Mouse (Mus musculus) c-Kit-negative CD71-positive TER-119-positive erythroid progenitor cells, embryonic 14.5 days (primary cell): ENCODE data around the gene Crocc.

Source experiments
- DNase-seq: peaks from one replicate; pipeline ENCODE4 v3.0.0-alpha.2; 2013; ENCODE audit warnings: low read depth, low spot score

The Crocc gene

GRCm38 (mm10) chr4:141020811-141021613 is 39.3 kb downstream of the Crocc start:
- DNase-seq: no peak

DNA sequence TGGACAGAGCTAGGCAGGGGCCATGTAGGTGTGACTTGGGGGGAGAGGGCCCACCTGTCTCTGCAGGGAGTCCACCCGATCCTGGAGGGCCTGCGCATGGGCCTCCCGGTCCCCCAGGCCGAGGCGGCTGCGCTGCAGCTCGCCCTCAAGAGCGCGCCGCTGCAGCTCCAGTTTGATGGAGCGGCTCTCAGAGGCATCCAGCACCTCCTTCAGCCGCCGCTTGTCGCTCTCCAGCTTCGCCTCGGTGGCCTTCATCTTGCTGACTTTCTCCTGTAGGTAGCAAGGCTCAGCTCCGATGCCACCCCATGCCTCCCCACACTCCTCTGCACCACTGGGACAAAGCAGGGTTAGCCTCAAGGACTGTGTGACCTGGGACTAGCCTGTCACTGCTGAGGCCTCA is 40.1 kb downstream of the Crocc start:
- DNase-seq: no peak

- DNase-seq: no peak
Measured at GRCm38 (mm10) chr4:141017657-141018436, 42.5 kb downstream of the Crocc start.

DNA sequence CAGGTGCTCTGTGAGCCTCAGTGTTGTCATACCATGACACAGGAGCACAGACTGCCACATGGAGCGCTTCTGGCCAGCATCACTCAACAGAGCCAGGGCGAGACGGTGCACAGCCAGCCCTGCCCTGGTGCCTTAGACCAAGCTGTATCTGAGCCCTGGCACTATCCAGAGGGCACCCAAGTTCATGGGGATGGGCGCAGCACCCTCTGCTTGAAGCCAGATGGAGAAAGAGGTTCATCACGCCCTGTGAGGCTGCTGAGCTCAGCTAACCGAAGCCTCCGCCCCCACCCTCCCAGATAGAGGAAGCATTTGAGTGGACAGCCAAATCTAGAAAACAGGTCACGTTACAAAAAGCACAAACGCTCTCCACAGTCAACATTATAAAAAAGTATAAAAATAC is 44.0 kb downstream of the Crocc start:
- DNase-seq: no peak

GRCm38 (mm10) chr4:141015356-141015755 is 45.0 kb downstream of the Crocc start:
- no peak for DNase-seq

DNA sequence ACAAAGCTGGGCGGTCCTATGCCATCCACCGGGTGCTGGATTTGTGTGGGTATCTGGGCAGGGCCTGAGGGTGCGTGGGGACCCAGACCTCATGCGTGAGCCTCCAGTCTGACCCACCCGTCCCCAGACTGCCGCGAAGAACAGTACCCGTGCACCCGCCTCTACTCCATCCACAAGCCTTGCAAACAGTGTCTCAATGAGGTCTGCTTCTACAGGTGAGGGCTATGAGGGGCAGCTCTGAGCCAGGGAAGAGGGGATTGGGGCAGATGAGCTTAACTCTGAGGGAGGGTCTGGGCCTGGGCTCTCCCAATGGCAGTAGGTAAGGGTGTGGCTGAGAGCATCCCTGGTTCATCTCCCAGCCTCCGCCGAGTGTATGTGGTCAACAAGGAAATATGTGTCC is 45.5 kb downstream of the Crocc start:
- DNase-seq: no peak

DNA sequence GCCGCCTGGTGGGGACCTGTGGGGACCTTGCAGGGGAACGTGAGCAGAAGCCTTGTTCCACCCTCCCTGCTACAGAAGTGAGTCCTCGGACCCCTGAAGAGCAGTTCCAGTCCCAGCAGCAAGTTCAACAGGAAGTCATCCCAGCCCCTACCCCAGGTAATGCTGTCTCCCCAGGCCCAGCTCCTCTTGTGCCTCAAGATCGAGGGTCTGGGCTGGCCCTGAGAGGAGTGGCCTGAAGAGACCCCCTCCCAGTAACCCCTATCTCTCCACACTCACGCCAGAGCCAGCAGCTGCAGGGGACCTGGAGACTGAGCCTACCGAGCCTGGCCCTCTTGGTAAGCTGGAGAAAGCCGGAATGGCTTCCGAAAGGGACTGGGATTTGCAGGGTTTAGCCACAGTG is 46.2 kb downstream of the Crocc start:
- DNase-seq: no peak

- DNase-seq: no peak
Measured at GRCm38 (mm10) chr4:141012558-141012957, 47.8 kb downstream of the Crocc start.

DNA sequence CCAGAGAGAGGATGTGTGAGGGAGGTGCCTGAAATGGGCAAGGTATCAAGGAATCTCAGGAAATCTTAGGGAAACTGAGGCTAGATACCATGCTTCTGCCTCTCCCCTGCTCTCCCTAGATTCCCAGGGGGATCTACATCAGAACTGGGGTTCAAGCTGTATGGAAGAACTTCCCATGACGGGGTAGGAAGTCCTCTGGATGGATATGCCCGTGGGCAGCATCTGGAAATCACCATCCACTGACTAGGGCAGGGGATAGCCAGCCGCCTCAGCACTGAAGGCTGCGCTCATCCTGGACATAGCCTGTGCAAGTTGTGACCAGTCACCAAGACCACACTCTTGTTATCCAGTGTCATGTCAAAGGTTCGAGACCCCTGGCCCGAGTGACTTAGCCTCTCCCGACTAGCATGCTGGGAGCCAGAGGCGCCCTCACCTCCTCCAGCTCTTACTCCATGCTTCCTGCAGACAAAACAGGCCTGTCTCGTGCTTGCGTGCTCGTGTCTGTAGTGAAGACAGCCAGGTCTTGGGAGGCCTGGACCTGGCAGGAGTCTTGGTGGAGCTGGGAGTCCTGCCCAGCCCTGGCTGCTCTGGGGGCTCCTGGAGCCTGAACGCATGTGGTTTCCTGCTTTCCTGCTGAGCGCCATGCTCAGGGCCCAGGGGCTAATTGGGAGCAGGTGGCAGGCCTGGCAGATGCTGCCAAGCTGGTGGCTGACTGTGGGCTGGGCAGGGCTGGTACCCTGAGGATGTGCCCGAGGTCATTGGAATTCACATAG is 48.6 kb downstream of the Crocc start:
- no peak for DNase-seq

DNA sequence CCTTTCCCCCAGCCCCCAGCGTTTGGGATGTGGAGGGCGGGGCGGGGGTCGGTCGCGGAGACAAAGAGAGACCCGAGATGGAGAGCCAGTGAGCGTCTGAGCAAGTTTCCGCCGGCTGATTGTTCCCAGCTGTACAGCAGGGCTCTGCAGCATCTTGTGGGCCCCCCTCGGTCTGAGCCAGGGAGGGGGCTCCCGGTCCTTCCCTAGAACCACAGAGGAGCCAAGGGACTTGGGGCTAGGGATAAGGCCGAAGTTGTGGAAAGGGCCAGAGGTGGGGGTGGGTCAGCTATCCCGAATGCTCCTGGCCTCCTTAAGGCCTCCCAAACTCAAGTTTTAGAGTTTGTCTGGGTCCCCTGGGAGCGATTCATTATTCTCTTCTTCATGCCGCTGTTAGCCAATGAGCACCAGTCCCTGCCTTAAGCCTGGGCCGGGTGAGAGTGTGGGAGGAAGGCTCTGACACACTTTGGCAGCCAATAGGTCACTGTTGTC is 49.4 kb downstream of the Crocc start:
- DNase-seq: no peak

DNA sequence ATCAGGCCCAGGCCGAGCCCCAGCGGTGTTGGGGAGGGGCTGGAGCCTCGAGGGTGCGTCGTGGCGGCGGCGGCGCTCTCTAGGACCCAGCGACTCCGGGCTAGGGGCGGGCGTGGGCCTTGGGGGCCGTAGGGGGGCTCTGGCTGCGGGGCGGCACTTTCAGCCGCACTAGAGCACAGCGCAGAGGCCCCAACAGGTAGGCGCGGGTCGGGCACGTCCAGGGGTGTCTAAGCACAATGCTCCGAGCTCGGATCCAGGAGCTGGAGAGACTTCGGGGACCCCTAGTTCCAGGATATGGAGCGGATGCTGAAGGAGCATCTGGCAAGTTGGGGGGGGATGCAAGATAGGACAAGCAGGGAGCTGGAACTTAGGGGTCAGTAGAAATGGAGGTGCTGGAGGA is 49.8 kb downstream of the Crocc start:
- DNase-seq: no peak

- DNase-seq: no peak
Measured at GRCm38 (mm10) chr4:141010118-141010517, 50.2 kb downstream of the Crocc start, which contains the start of gene Mfap2. Gene Mfap2 (plus strand): TSS chr4:141010418.

- no peak for DNase-seq
Measured at GRCm38 (mm10) chr4:141008028-141008427, 52.3 kb downstream of the Crocc start.

- DNase-seq: no peak
Measured at GRCm38 (mm10) chr4:141005983-141006382, 54.4 kb downstream of the Crocc start.

DNA sequence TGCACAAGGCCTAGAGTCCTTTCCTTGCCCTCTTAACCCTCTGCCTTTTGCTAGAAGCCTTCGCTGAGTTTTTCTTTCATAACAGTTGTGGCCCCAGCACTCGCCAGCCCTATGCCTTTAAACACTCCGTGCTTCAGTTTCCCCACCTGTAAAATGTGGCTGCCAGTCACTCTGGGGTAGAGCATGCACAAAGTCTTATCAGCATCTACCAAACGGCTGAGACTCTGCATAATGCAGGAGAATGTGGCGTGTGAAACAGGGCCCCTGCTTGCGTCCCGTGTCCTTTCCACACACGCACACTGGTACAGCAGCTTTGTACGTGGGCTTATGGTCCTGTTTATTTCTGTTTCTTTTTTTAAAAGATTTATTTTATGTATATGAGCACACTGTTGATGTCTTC is 63.5 kb downstream of the Crocc start:
- no peak for DNase-seq

- no peak for DNase-seq
Measured at GRCm38 (mm10) chr4:140995811-140996210, 64.5 kb downstream of the Crocc start.

GRCm38 (mm10) chr4:140993846-140994245 is 66.5 kb downstream of the Crocc start:
- DNase-seq: no peak

GRCm38 (mm10) chr4:140992215-140992614 is 68.1 kb downstream of the Crocc start:
- no peak for DNase-seq

DNA sequence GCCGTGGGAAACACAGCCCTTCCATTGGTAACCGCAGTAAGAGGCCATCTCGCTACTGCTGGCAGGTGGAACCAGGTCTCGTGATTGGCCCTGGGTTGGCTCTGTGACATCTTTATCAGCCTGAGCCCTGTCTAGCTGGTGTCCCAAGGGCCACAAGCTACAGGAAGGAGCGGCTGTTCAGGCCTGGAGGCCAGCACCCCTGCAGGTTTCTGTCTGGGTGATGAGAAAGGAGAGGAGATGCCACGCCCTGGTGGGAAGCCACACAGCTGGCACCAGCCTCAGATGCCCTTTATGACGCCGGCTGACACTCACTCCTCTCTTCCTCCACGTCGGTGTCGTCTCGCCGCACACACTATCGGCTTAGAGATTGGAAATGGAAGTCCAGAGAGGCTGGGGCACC is 70.9 kb downstream of the Crocc start:
- no peak for DNase-seq

- no peak for DNase-seq
Measured at GRCm38 (mm10) chr4:140988706-140989290, 71.6 kb downstream of the Crocc start.

- no peak for DNase-seq
Measured at GRCm38 (mm10) chr4:140987476-140987875, 72.9 kb downstream of the Crocc start.
